Mouse (Mus musculus) forebrain, embryonic 13.5 days (tissue): ENCODE data around the gene Arg1. TPM values are rescaled to one million over a fixed set of nuclear protein-coding genes. Genes with fewer than 3 reads are reported as not detected.

Experiments used
- ATAC-seq: fragments of 200-750 bp; cut with Nextera tagmentation; 2 replicates; pipeline ENCODE4 v1.8.0; 2017
- H3K27ac ChIP-seq: fragments of 300-500 bp; sonication (generic); 2 replicates; pipeline ENCODE4 v1.5.1; 2015; ENCODE audit warnings: inconsistent platforms, mild to moderate bottlenecking, moderate library complexity
- H3K27me3 ChIP-seq: fragments of 300-500 bp; sonication (generic); 2 replicates; pipeline ENCODE4 v1.6.1; 2015; ENCODE audit warnings: mild to moderate bottlenecking, inconsistent platforms
- H3K36me3 ChIP-seq: fragments of 300-500 bp; sonication (generic); 2 replicates; pipeline ENCODE4 v1.6.1; 2015; ENCODE audit warnings: mild to moderate bottlenecking, inconsistent platforms; ENCODE audit not compliant: poor library complexity, severe bottlenecking
- H3K4me1 ChIP-seq: fragments of 300-500 bp; sonication (generic); 2 replicates; pipeline ENCODE4 v1.6.1; 2015; ENCODE audit warnings: inconsistent platforms
- H3K4me2 ChIP-seq: fragments of 300-500 bp; sonication (generic); 2 replicates; pipeline ENCODE4 v1.6.1; 2015; ENCODE audit warnings: inconsistent platforms, mild to moderate bottlenecking, moderate library complexity
- H3K4me3 ChIP-seq: fragments of 300-500 bp; sonication (generic); 2 replicates; pipeline ENCODE4 v1.5.1; 2015; ENCODE audit warnings: mild to moderate bottlenecking, inconsistent platforms
- H3K9ac ChIP-seq: fragments of 300-500 bp; sonication (generic); 2 replicates; pipeline ENCODE4 v1.6.1; 2015; ENCODE audit warnings: mild to moderate bottlenecking, inconsistent platforms
- H3K9me3 ChIP-seq: fragments of 300-500 bp; sonication (generic); replicated peaks from 2 replicates; pipeline ENCODE4 v1.6.1; 2016; ENCODE audit warnings: inconsistent platforms
- WGBS: fragments of 180-500 bp; shearing (Covaris S2); methylation state at CpG from one replicate; pipeline ENCODE4 v1.1.7; 2015; 5-methylcytosine and 5-hydroxymethylcytosine counted together
- polyA plus RNA-seq: library from polyadenylated mRNA; unstranded; fragments of >200 nt; fragmentation: Nextera tagmentation; extraction: Ambion mirVana; gene quantifications from 2 replicates; pipeline ENCODE4 v1.2.1, GENCODE M21; 2015

The Arg1 gene
- polyA plus RNA-seq, 1 experiment from 2014 or later, result 1.2 TPM

DNA sequence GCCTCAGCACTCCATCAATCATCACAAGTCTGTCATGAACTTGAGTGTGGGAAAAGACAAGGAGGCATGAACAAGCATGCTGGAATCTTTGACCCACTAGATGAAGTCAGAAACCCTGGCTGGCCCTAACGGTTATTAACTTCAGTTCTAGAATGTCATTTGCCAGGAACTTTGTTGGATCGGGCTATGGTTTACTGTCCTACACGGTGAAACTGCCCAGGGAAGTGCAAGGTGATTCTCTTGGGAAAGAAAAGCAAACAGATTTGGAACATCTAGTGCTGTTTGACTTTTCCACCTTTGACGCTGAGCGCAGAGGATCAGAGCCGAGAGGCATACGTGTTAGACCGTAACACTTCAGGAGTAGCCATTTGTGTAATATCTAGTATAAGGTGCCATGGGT lies 24.3 kb upstream of the Arg1 start:
- Histone ChIP-seq H3K27me3 (no peaks in the 10 kb centered on the region), H3K4me1 (no peaks in the 10 kb centered on the region), H3K4me3 (no peak overlapping the region), H3K9me3 (no peaks in the 10 kb centered on the region), H3K9ac (no peak overlapping the region), H3K36me3 (no peaks in the 10 kb centered on the region), H3K4me2 (no peak overlapping the region), H3K27ac (no peak overlapping the region)
- 90% methylated on average over 8 of the region's 8 CpGs for WGBS
- no peak for ATAC-seq

DNA sequence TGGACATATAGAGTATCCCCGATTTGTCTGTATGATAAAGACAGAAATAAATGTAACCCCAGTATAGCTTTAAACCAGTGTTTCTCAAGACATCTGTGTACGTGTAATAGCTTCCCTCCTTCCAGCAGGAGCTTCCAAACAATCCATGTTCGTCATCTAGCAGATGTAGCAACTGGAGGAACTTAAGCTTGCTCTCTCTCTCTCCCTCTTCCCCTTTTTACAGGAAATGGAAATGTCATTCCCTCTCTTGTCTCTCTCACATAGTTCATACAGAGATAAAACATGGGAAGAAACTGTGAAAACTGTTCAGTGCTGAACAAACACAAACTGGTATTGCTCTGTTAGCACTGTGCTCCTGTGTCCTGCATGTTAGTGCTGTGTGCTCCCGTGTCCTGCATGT lies 22.9 kb upstream of the Arg1 start:
- Histone ChIP-seq H3K4me2 (no peak overlapping the region), H3K9me3 (no peaks in the 10 kb centered on the region), H3K4me1 (no peaks in the 10 kb centered on the region), H3K27me3 (no peaks in the 10 kb centered on the region), H3K27ac (no peak overlapping the region), H3K9ac (no peak overlapping the region), H3K36me3 (no peaks in the 10 kb centered on the region), H3K4me3 (no peak overlapping the region)
- no peak for ATAC-seq
- WGBS, result 78% methylated on average over 4 of the region's 4 CpGs

DNA sequence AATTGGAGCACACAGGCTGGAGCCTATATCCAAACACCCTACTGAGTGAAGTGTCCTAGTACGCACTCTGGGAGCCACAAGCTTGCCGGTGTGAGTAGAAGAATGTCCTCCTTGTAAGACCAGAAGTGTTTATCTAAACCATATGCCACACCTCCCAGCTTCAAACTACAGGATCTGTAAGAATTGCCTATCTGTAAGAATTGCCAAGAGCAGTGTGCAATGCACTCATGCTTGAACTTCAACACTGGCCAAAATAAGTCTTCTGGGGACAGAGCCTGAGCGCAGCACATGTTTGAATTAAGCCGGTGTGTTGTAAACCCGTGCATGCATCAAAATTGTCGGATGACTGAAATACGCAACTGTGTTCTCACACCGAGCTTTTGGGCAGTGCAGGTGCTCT lies 21.0 kb upstream of the Arg1 start:
- no peak overlapping the region for H3K4me3 ChIP-seq
- H3K27me3 ChIP-seq, result no peaks in the 10 kb centered on the region
- no peaks in the 10 kb centered on the region for H3K36me3 ChIP-seq
- no peak overlapping the region for H3K27ac ChIP-seq
- H3K4me1 ChIP-seq, result no peaks in the 10 kb centered on the region
- H3K4me2 ChIP-seq, result no peak overlapping the region
- no peak for ATAC-seq
- no peak overlapping the region for H3K9ac ChIP-seq
- H3K9me3 ChIP-seq, result no peaks in the 10 kb centered on the region
- 92% methylated on average over 8 of the region's 8 CpGs for WGBS

DNA sequence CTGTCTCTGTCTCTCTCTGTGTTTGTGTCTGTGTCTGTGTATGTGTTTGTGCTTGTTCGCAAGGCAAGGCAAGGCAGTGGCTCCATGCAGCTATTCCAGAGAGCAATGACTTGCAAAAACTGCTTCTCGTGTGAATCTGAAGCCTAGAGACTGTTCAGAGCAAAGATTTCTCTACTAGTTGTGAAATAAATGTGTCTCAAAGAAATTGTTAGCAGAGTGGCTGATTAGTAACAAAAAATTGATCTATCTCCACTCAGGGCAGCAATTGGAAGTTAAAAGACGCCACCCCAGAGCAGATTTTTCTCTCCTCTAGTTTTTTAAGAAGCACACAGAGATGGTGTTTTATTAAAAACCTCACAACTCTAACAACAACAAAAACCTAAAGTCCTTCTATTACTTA lies 20.6 kb upstream of the Arg1 start:
- Histone ChIP-seq H3K27ac (no peak overlapping the region), H3K27me3 (no peaks in the 10 kb centered on the region), H3K4me2 (no peak overlapping the region), H3K36me3 (no peaks in the 10 kb centered on the region), H3K9ac (no peak overlapping the region), H3K4me1 (no peaks in the 10 kb centered on the region), H3K9me3 (no peaks in the 10 kb centered on the region), H3K4me3 (no peak overlapping the region)
- WGBS, result 81% methylated on average over 3 of the region's 3 CpGs
- ATAC-seq, result no peak

DNA sequence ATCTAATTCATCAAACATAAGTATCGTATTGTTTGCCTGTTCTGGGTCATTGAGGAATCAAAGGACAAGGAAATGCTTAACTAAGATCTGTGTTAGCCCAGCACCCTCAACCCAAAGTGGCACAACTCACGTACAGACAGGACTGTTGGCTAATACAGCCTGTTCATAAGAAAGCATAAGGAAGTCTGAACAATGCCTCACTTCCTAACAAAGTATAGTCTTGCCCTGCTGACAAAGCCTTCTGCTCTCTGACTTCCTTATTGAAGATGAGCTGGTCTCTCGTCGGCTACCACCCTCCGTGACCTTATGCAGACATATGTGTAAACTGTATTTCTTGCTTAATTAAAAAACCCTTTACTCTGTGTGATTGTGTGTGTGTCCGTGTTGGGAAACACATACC lies 2.9 kb upstream of the Arg1 start:
- H3K4me1 ChIP-seq, result no peaks in the 10 kb centered on the region
- H3K9ac ChIP-seq, result no peak overlapping the region
- ATAC-seq, result no peak
- H3K9me3 ChIP-seq, result no peaks in the 10 kb centered on the region
- H3K27me3 ChIP-seq, result no peaks in the 10 kb centered on the region
- H3K27ac ChIP-seq, result no peak overlapping the region
- WGBS, result 85% methylated on average over 6 of the region's 6 CpGs
- no peaks in the 10 kb centered on the region for H3K36me3 ChIP-seq
- no peak overlapping the region for H3K4me2 ChIP-seq
- no peak overlapping the region for H3K4me3 ChIP-seq

DNA sequence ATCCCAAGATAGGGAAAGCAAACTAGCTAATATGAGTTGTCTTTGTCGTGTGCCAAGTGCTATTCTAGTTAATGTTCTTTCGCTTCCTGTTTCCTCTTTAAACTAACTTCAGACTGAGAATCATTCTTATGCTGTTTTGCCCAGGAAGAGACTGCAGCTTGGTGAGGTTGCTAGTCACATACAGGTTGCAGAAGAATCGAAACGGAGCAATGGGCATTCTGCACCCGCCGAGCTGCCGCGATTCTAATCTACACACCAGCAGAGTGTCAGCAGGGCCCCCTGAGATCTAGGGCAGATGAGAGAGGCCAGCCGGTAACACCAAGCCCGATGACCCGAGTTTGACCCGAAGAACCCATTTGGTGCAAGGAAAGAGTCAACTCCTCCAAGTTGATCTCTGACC lies 788 bp upstream of the Arg1 start:
- Histone ChIP-seq H3K27me3 (no peaks in the 10 kb centered on the region), H3K9me3 (no peaks in the 10 kb centered on the region), H3K36me3 (no peaks in the 10 kb centered on the region), H3K9ac (no peak overlapping the region), H3K27ac (no peak overlapping the region), H3K4me3 (no peak overlapping the region), H3K4me1 (no peaks in the 10 kb centered on the region), H3K4me2 (no peak overlapping the region)
- no peak for ATAC-seq
- WGBS, result 64% methylated on average over 12 of the region's 12 CpGs

DNA sequence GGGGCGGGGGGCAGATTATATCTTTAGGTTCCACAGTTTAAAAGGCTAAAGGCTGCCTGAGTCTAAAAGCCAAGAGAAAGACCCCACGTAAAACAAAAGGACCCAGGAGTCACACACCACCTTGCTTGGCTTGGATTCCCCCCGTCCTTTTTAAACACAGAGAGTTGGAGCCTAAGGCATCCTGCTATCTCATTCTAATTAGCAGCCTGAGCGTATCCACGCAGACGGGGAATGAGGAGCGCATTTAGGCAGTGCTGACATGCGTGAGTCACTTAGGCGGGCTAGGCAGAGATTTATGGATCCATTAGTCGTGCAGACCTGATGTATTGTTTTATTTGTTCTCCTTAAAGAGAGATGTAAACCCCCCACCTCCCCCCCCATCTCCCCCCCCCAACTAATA lies 904 bp downstream of the Arg1 start:
- WGBS, result 45% methylated on average over 10 of the region's 10 CpGs
- Histone ChIP-seq H3K27me3 (no peaks in the 10 kb centered on the region), H3K9ac (no peak overlapping the region), H3K4me3 (no peak overlapping the region), H3K4me2 (no peak overlapping the region), H3K9me3 (no peaks in the 10 kb centered on the region), H3K27ac (no peak overlapping the region), H3K4me1 (no peaks in the 10 kb centered on the region), H3K36me3 (no peaks in the 10 kb centered on the region)
- peak; percentile 73; the same call in 1 of the 2 replicates for ATAC-seq

DNA sequence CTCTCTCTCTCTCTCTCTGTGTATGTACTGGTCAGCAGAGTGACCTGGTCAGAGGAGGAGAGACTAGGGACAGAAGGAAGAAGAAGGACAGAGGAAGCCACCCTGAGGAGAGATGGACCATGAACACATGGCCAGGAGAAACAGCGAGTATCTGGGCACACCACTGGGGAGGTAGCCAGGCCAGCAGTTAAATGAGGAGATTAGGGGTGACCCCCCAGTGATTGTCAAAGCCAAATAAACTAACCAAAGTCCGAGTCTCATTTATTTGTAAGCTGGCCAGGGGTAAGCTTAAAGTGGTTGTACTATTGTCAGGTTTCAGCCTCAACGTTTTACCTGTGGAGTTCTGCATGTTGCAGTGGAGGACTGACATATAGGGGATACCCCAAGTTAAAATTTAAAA lies 3.0 kb downstream of the Arg1 start:
- Histone ChIP-seq H3K36me3 (no peaks in the 10 kb centered on the region), H3K9ac (no peak overlapping the region), H3K27me3 (no peaks in the 10 kb centered on the region), H3K27ac (no peak overlapping the region), H3K4me1 (no peaks in the 10 kb centered on the region), H3K4me3 (no peak overlapping the region), H3K9me3 (no peaks in the 10 kb centered on the region), H3K4me2 (no peak overlapping the region)
- ATAC-seq, result no peak
- WGBS, result 67% methylated on average over 3 of the region's 3 CpGs

DNA sequence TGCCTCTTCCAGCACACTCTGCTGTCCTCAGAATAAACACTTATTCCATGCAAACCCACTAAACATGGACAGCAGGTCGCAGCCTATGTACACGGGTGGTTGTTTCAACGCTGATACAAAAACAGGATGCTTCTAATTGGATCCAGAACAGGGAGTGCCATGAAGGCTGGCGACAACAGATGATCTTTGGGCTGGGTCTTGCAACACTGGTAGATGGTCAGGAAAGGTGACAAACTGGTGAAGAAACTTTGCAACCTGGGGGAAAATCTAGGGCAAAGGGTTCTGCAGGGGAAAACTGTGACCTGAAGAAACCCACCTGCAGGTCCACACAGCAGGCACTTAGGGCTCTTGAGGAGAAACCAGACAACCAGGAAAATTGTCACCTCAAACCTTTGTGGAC lies 4.3 kb downstream of the Arg1 start:
- H3K9me3 ChIP-seq, result no peaks in the 10 kb centered on the region

DNA sequence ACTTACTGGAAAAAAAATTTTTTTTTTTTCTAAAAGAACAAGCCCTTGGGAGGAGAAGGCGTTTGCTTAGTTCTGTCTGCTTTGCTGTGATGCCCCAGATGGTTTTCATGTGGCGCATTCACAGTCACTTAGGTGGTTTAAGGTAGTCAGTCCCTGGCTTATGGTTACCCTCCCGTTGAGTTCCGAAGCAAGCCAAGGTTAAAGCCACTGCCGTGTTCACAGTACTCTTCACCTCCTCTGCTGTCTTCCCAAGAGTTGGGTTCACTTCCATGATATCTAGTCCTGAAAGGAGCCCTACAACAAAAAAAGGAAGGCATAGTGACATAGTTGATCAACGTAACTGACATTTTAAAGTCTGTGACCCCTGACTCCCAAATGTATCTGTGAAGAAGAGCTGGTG lies 11.8 kb downstream of the Arg1 start:
- Histone ChIP-seq H3K9ac (no peak overlapping the region), H3K4me1 (no peaks in the 10 kb centered on the region), H3K27ac (no peak overlapping the region), H3K4me2 (no peak overlapping the region), H3K9me3 (no peaks in the 10 kb centered on the region), H3K36me3 (peaks cover 65% of the 10 kb centered on the region), H3K27me3 (no peaks in the 10 kb centered on the region), H3K4me3 (no peak overlapping the region)
- WGBS, result 95% methylated on average over 6 of the region's 6 CpGs
- no peak for ATAC-seq

More for the DNA sequence above, 4.3 kb downstream of the Arg1 start:
- Histone ChIP-seq H3K4me1 (no peaks in the 10 kb centered on the region), H3K4me2 (no peak overlapping the region), H3K27me3 (no peaks in the 10 kb centered on the region), H3K27ac (no peak overlapping the region), H3K4me3 (no peak overlapping the region), H3K9ac (no peak overlapping the region), H3K36me3 (peaks cover 7% of the 10 kb centered on the region)
- 87% methylated on average over 4 of the region's 4 CpGs for WGBS
- ATAC-seq, result no peak

DNA sequence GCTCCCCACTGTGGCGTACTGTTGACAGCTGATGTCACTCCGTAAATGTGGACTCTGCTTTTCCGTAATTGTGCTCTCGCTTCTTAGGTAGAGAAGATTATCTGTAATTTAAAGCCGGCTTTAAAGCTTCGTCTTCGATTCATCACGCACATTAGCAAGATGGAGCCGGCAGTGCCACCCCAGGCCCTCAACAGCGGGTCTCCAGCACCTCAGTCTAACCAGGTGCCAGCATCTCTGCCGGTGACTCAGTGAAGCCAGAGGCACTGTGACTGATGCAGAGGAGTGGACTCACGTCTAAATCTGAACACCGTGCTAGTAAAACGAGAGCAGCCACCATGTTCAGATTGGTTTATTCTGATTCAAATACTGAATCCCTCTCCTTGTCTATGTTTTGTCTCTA lies 14.7 kb downstream of the Arg1 start:
- WGBS, result 95% methylated on average over 14 of the region's 14 CpGs
- H3K4me2 ChIP-seq, result no peak overlapping the region
- no peaks in the 10 kb centered on the region for H3K9me3 ChIP-seq
- no peak overlapping the region for H3K9ac ChIP-seq
- ATAC-seq, result no peak
- H3K4me3 ChIP-seq, result no peak overlapping the region
- no peaks in the 10 kb centered on the region for H3K4me1 ChIP-seq
- no peaks in the 10 kb centered on the region for H3K27me3 ChIP-seq
- H3K27ac ChIP-seq, result no peak overlapping the region
- H3K36me3 ChIP-seq, result peaks cover 83% of the 10 kb centered on the region

DNA sequence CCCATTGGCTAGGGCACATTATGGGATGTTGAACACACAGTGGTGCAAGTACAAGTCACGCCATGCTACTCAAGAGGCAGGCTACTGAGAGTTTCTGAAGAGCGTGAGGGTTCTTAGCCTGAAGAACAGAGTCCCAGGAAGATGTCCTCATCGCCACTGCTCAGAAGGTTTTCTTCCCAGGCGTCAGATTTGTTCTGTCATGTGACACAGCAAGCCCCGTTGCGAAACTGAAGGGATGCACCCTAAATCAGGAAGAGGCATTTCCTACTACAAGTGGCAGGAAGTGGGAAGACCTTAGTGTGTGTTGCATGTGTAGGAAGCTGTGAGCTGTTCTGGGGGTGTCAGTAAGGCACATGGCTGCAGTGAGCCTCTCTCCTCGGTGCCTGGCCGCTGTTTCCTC lies 16.1 kb downstream of the Arg1 start:
- Histone ChIP-seq H3K27me3 (no peaks in the 10 kb centered on the region), H3K27ac (no peak overlapping the region), H3K9ac (no peak overlapping the region), H3K36me3 (peaks cover 94% of the 10 kb centered on the region), H3K9me3 (no peaks in the 10 kb centered on the region), H3K4me3 (no peak overlapping the region), H3K4me1 (no peaks in the 10 kb centered on the region), H3K4me2 (no peak overlapping the region)
- 91% methylated on average over 8 of the region's 8 CpGs for WGBS
- ATAC-seq, result no peak

DNA sequence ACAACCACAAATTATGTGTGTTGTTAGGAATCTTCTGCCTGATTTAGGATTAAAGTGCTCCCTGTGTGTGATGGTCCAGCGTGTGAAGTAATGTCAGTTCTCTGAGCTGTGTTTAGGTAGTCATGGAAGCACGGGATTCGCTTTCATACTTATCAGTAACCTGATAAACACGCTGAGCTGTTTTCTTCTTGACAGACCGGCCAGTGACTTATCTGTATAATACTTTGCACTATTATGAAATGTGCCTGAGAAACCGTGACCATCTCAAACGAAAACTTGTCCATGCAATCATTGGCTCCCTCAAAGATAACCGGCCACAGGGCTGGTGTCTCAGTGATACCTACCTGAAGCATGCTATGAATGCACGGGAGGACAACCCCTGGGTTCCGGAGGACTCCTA lies 21.7 kb downstream of the Arg1 start:
- H3K4me3 ChIP-seq, result no peak overlapping the region
- H3K4me2 ChIP-seq, result no peak overlapping the region
- WGBS, result 95% methylated on average over 10 of the region's 10 CpGs
- H3K27ac ChIP-seq, result no peak overlapping the region
- H3K9me3 ChIP-seq, result no peaks in the 10 kb centered on the region
- no peak overlapping the region for H3K9ac ChIP-seq
- H3K4me1 ChIP-seq, result no peaks in the 10 kb centered on the region
- ATAC-seq, result no peak
- no peaks in the 10 kb centered on the region for H3K27me3 ChIP-seq
- H3K36me3 ChIP-seq, result peaks cover 96% of the 10 kb centered on the region
